Mouse (Mus musculus) G1E (cell line): ENCODE measurements around the gene Prm3.

Source experiments
- CTCF ChIP-seq: IDR thresholded peaks from 2 replicates; pipeline ENCODE4 v1.5.1; 2012; ENCODE audit warnings: low read depth, low read length, inconsistent platforms, mixed read lengths
- GATA1 ChIP-seq: IDR thresholded peaks from 2 replicates; pipeline ENCODE4 v1.6.1; 2012; ENCODE audit warnings: borderline replicate concordance, low read length, inconsistent platforms, mixed read lengths
- GATA2 ChIP-seq: IDR thresholded peaks from 2 replicates; pipeline ENCODE4 v1.6.1; 2012; ENCODE audit warnings: low read depth, low read length, inconsistent platforms, borderline replicate concordance

- TF ChIP-seq CTCF (no peak), GATA2 (no peak), GATA1 (no peak)
Observed at GRCm38 (mm10) chr16:10813726-10814125, 23.0 kb upstream of the Prm3 start.
